22 mouse cellular contexts compared by ENCODE assay signal in the genomic region with DNA sequence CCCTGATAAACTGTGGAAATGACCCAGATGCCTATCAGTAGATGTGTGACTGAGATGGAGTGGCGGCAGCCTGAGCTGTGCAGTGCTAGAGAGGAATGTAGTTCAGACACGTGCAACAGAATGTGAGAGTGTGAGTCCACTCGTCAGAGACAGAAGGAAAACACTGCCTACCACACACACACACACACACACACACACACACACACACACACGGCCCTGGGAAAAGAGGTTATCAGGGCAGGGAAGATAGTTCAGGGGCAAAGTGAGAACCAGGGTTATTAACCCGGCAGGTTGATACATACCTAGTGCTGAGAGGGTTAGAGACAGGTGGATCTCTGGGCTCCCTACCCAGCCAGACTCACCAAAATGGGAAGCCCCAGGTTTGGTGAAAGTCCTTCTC.
DNase-seq lines count a peak whose midpoint lies in the region; ATAC-seq and TF ChIP-seq lines count a peak whose summit lies in the region.
"Had no signal": no experiment of that assay in that cellular context is flagged by ENCODE, and none has a peak within 500 bp of the region (broad histone marks: within the 10 kb centered on the region; RNA-seq: fewer than 3 reads in every experiment).

No protein-coding gene starts in this region.

- peaks cover 4% of the 10 kb centered on the region; the same call in 1 of the 2 replicates for H3K4me1 ChIP-seq in embryonic facial prominence, embryonic 12.5 days
- peaks cover 11% of the 10 kb centered on the region; the same call in 1 of the 2 replicates for H3K4me1 ChIP-seq in embryonic facial prominence, embryonic 10.5 days
- 0 out of 2 replicates have a peak, but pooled peaks cover 8% of the 10 kb centered on the region for H3K4me1 ChIP-seq in liver, embryonic 13.5 days (replicated peaks)
- 0 out of 2 replicates have a peak, but pooled peaks cover 3% of the 10 kb centered on the region for H3K4me1 ChIP-seq in liver, postnatal 0 days (ENCODE audit: insufficient read depth)
- H3K4me1 ChIP-seq in midbrain, embryonic 16.5 days (ENCODE audit: control insufficient read depth, insufficient read depth, low read length) = peaks cover 5% of the 10 kb centered on the region

- no peaks in the 10 kb centered on the region for H3K9me3 ChIP-seq in embryonic facial prominence, embryonic 12.5 days
- H3K9me3 ChIP-seq in embryonic facial prominence, embryonic 10.5 days = no peaks in the 10 kb centered on the region
- H3K9me3 ChIP-seq in liver, embryonic 13.5 days (replicated peaks) = no peaks in the 10 kb centered on the region
- no peaks in the 10 kb centered on the region for H3K9me3 ChIP-seq in liver, postnatal 0 days (ENCODE audit: low read length)
- no peaks in the 10 kb centered on the region for H3K9me3 ChIP-seq in midbrain, embryonic 16.5 days (replicated peaks; ENCODE audit: control insufficient read depth, low read length, poor library complexity, severe bottlenecking)
- H3K9me3 ChIP-seq: embryonic facial prominence, embryonic 15.5 days; forebrain, embryonic 10.5 days; heart, embryonic 12.5 days; hindbrain, embryonic 10.5 days had no signal

- 0 out of 2 replicates have a peak, but pooled peaks have one; percentile 15 for ATAC-seq in embryonic facial prominence, embryonic 12.5 days (ENCODE audit: insufficient number of reproducible peaks, insufficient read depth, low FRiP score, low TSS enrichment)
- 0 out of 2 replicates have a peak, but pooled peaks have one; percentile 30 for ATAC-seq in liver, embryonic 13.5 days (ENCODE audit: low read depth)
- peak; percentile 57 for ATAC-seq in liver, postnatal 0 days
- ATAC-seq in midbrain, embryonic 16.5 days = no peak
- ATAC-seq: CD4-positive, CD25-positive, alpha-beta regulatory T cell, adult 4 months; forebrain, embryonic 14.5 days had no signal

- no peak overlapping the region for H3K4me3 ChIP-seq in embryonic facial prominence, embryonic 12.5 days
- H3K4me3 ChIP-seq in embryonic facial prominence, embryonic 10.5 days = no peak overlapping the region
- H3K4me3 ChIP-seq in liver, embryonic 13.5 days (replicated peaks) = no peak overlapping the region
- no peak overlapping the region for H3K4me3 ChIP-seq in liver, postnatal 0 days (ENCODE audit: low read depth, low read length)
- no peak overlapping the region for H3K4me3 ChIP-seq in midbrain, embryonic 16.5 days (ENCODE audit: low read depth, low read length)
- H3K4me3 ChIP-seq: embryonic facial prominence, embryonic 15.5 days; erythroblast, embryonic 14.5 days; forebrain, embryonic 10.5 days; gastrocnemius, adult 2 months; heart, embryonic 12.5 days; hindbrain, embryonic 10.5 days had no signal

- no peaks in the 10 kb centered on the region for H3K36me3 ChIP-seq in embryonic facial prominence, embryonic 12.5 days
- H3K36me3 ChIP-seq in embryonic facial prominence, embryonic 10.5 days (replicated peaks) = no peaks in the 10 kb centered on the region
- no peaks in the 10 kb centered on the region for H3K36me3 ChIP-seq in liver, embryonic 13.5 days
- no peaks in the 10 kb centered on the region for H3K36me3 ChIP-seq in liver, postnatal 0 days (replicated peaks; ENCODE audit: insufficient read depth, low read length)
- H3K36me3 ChIP-seq in midbrain, embryonic 16.5 days (ENCODE audit: control insufficient read depth, insufficient read depth, low read length) = no peaks in the 10 kb centered on the region
- H3K36me3 ChIP-seq: embryonic facial prominence, embryonic 15.5 days; forebrain, embryonic 10.5 days; heart, embryonic 12.5 days; hindbrain, embryonic 10.5 days had no signal

- no peaks in the 10 kb centered on the region for H3K27me3 ChIP-seq in embryonic facial prominence, embryonic 12.5 days
- no peaks in the 10 kb centered on the region for H3K27me3 ChIP-seq in embryonic facial prominence, embryonic 10.5 days (replicated peaks; ENCODE audit: low read depth, poor library complexity, severe bottlenecking)
- no peaks in the 10 kb centered on the region for H3K27me3 ChIP-seq in liver, embryonic 13.5 days
- no peaks in the 10 kb centered on the region for H3K27me3 ChIP-seq in liver, postnatal 0 days (ENCODE audit: insufficient read depth, low read length)
- no peaks in the 10 kb centered on the region for H3K27me3 ChIP-seq in midbrain, embryonic 16.5 days (ENCODE audit: control insufficient read depth, insufficient read depth, low read depth, low read length)
- H3K27me3 ChIP-seq: embryonic facial prominence, embryonic 15.5 days; heart, embryonic 12.5 days had no signal

- no peak overlapping the region for H3K4me2 ChIP-seq in embryonic facial prominence, embryonic 12.5 days (replicated peaks)
- no peak overlapping the region for H3K4me2 ChIP-seq in liver, embryonic 13.5 days
- no peak overlapping the region for H3K4me2 ChIP-seq in liver, postnatal 0 days (ENCODE audit: low read depth, low read length)
- no peak overlapping the region for H3K4me2 ChIP-seq in midbrain, embryonic 16.5 days (ENCODE audit: low read length)
- H3K4me2 ChIP-seq: embryonic facial prominence, embryonic 15.5 days; heart, embryonic 12.5 days had no signal

- WGBS in embryonic facial prominence, embryonic 12.5 days = 70% methylated on average over 5 of the region's 5 CpGs
- WGBS in embryonic facial prominence, embryonic 10.5 days = 67% methylated on average over 5 of the region's 5 CpGs
- WGBS in liver, embryonic 13.5 days (ENCODE audit: insufficient replicate concordance) = 37% methylated on average over 5 of the region's 5 CpGs
- WGBS in liver, postnatal 0 days (ENCODE audit: insufficient replicate concordance) = 48% methylated on average over 5 of the region's 5 CpGs
- WGBS in midbrain, embryonic 16.5 days = 67% methylated on average over 5 of the region's 5 CpGs

- no peak for TF ChIP-seq EP300 in liver, postnatal 0 days (IDR thresholded peaks at IDR 0.05; ENCODE audit: low read depth)

- no peak for TF ChIP-seq CTCF in liver, postnatal 0 days (IDR thresholded peaks at IDR 0.05; ENCODE audit: low read depth)

- no peak for DNase-seq in embryonic facial prominence, embryonic 10.5 days (ENCODE audit: low spot score)
- no peak for DNase-seq in liver, embryonic 13.5 days
- no peak for DNase-seq in liver
- peak; percentile 25 for DNase-seq in retina, postnatal 1 day
- no peak for DNase-seq in retina, embryonic 14.5 days (ENCODE audit: low spot score)
- DNase-seq in liver, postnatal 0 days = peak; percentile 34
- DNase-seq: adrenal gland, postnatal 10 days; B cell, adult 2 months; cerebellum, adult 11 months; cerebellum, adult 9-10 months; cerebellum, postnatal 25 days; gastrocnemius, adult 2 months; gastrocnemius, postnatal 25 days had no signal

- H3K9ac ChIP-seq in embryonic facial prominence, embryonic 12.5 days = no peak overlapping the region
- H3K9ac ChIP-seq in liver, embryonic 13.5 days = no peak overlapping the region
- H3K9ac ChIP-seq in liver, postnatal 0 days (replicated peaks) = no peak overlapping the region
- H3K9ac ChIP-seq in midbrain, embryonic 16.5 days (ENCODE audit: low read depth, low read length) = no peak overlapping the region
- H3K9ac ChIP-seq: embryonic facial prominence, embryonic 15.5 days; heart, embryonic 12.5 days had no signal

- no peak overlapping the region for H3K27ac ChIP-seq in embryonic facial prominence, embryonic 12.5 days
- H3K27ac ChIP-seq in embryonic facial prominence, embryonic 10.5 days (replicated peaks) = no peak overlapping the region
- H3K27ac ChIP-seq in liver, embryonic 13.5 days = no peak overlapping the region
- peak overlapping the region; percentile 88 for H3K27ac ChIP-seq in liver, postnatal 0 days (ENCODE audit: low read depth)
- no peak overlapping the region for H3K27ac ChIP-seq in midbrain, embryonic 16.5 days (ENCODE audit: low read length)
- H3K27ac ChIP-seq: embryonic facial prominence, embryonic 15.5 days; forebrain, embryonic 10.5 days; gastrocnemius, adult 2 months; hindbrain, embryonic 10.5 days had no signal

Comparison
In these comparisons a context has a peak if more than half of its experiments do, and no peak if none do; other contexts are left out.
1. DNase-seq: peak in retina, postnatal 1 day (single experiment) and liver, postnatal 0 days (single experiment); none in embryonic facial prominence, embryonic 10.5 days (single experiment), liver, embryonic 13.5 days (single experiment), liver (single experiment) and retina, embryonic 14.5 days (single experiment).